Mouse (Mus musculus): ENCODE results near the gene Atad1.
"Not testable (repeated sequence)": the region's sequence is repeated elsewhere in the genome, so short reads cannot be mapped to it uniquely, and the experiment has no call there.

Atad1 gene

GRCm38 (mm10) chr19:32739686-32740085, at the start of gene Atad1:
TSS of gene Atad1 (minus strand) at chr19:32739786.
- in situ Hi-C loops (cut with MboI, MseI), result no loop called here

- in situ Hi-C loops (cut with MboI, MseI), result not testable (repeated sequence)
These were observed 48.4 kb upstream of the Atad1 start for GRCm38 (mm10) chr19:32788016-32788415.

GRCm38 (mm10) chr19:32787388-32787787, 47.8 kb upstream of the Atad1 start:
- in situ Hi-C loops (cut with MboI, MseI), result not testable (repeated sequence)

GRCm38 (mm10) chr19:32781305-32782071, 41.9 kb upstream of the Atad1 start:
- in situ Hi-C loops (cut with MboI, MseI), result no loop called here

GRCm38 (mm10) chr19:32779131-32779530, 39.5 kb upstream of the Atad1 start:
- in situ Hi-C loops (cut with MboI, MseI), result no loop called here

- in situ Hi-C loops (cut with MboI, MseI), result no loop called here
These were observed 38.8 kb upstream of the Atad1 start for GRCm38 (mm10) chr19:32778411-32778810.

GRCm38 (mm10) chr19:32762493-32762892, 22.9 kb upstream of the Atad1 start:
- in situ Hi-C loops (cut with MboI, MseI), result no loop called here

- in situ Hi-C loops (cut with MboI, MseI), result no loop called here
These were observed 21.6 kb upstream of the Atad1 start for GRCm38 (mm10) chr19:32761162-32761561.

GRCm38 (mm10) chr19:32760499-32760898, 20.9 kb upstream of the Atad1 start:
- in situ Hi-C loops (cut with MboI, MseI), result no loop called here

GRCm38 (mm10) chr19:32759357-32760024, 19.9 kb upstream of the Atad1 start:
- in situ Hi-C loops (cut with MboI, MseI), result loop anchor here (5.0 to 10.0 kb wide), 3 partner anchors 42 to 1425 kb away; no protein-coding TSS in a partner anchor

- in situ Hi-C loops (cut with MboI, MseI), result loop anchor here (5.0 to 10.0 kb wide), 3 partner anchors 41 to 1426 kb away; no protein-coding TSS in a partner anchor
These were observed 19.2 kb upstream of the Atad1 start for GRCm38 (mm10) chr19:32758793-32759161.

GRCm38 (mm10) chr19:32757831-32758792, 18.5 kb upstream of the Atad1 start:
- in situ Hi-C loops (cut with MboI, MseI), result loop anchor here (5.0 to 10.0 kb wide), 3 partner anchors 41 to 1427 kb away; no protein-coding TSS in a partner anchor

GRCm38 (mm10) chr19:32756900-32757725, 17.5 kb upstream of the Atad1 start, which contains the start of gene Pten:
TSS of gene Pten (plus strand) at chr19:32757497.
- in situ Hi-C loops (cut with MboI, MseI), result loop anchor here (5.0 to 10.0 kb wide), 3 partner anchors 40 to 1428 kb away; no protein-coding TSS in a partner anchor

- in situ Hi-C loops (cut with MboI, MseI), result loop anchor here (5.0 to 10.0 kb wide), 3 partner anchors 39 to 1428 kb away; no protein-coding TSS in a partner anchor
These were observed 17.0 kb upstream of the Atad1 start for GRCm38 (mm10) chr19:32756636-32756899.

- in situ Hi-C loops (cut with MboI, MseI), result loop anchor here (5.0 to 10.0 kb wide), 3 partner anchors 39 to 1429 kb away; no protein-coding TSS in a partner anchor
These were observed 16.4 kb upstream of the Atad1 start for GRCm38 (mm10) chr19:32755792-32756635.

- in situ Hi-C loops (cut with MboI, MseI), result loop anchor here (5.0 to 10.0 kb wide), 3 partner anchors 38 to 1430 kb away; no protein-coding TSS in a partner anchor
These were observed 15.7 kb upstream of the Atad1 start for GRCm38 (mm10) chr19:32755104-32755791.

GRCm38 (mm10) chr19:32754188-32755000, 14.8 kb upstream of the Atad1 start:
- in situ Hi-C loops (cut with MboI, MseI), result loop anchor here (10.0 kb wide), 2 partner anchors 470 to 1430 kb away; no protein-coding TSS in a partner anchor

- in situ Hi-C loops (cut with MboI, MseI), result loop anchor here (10.0 kb wide), 2 partner anchors 471 to 1431 kb away; no protein-coding TSS in a partner anchor
These were observed 13.8 kb upstream of the Atad1 start for GRCm38 (mm10) chr19:32753386-32753785.
